Mouse (Mus musculus) brain, embryonic 14.5 days (tissue): ENCODE measurements around the gene Gm3278. TPM values are rescaled to one million over a fixed set of nuclear protein-coding genes. Genes with fewer than 3 reads are reported as not detected.
"Not testable (repeated sequence)": the region's sequence is repeated elsewhere in the genome, so short reads cannot be mapped to it uniquely, and the experiment has no call there.

Experiments
- DNase-seq: peaks from one replicate; pipeline ENCODE4 v3.0.0-alpha.2; 2011; ENCODE audit warnings: low read depth
- polyA plus RNA-seq: library from polyadenylated mRNA; depleted of rRNA; stranded (reverse); fragments of >200 nt; gene quantifications from 2 replicates; pipeline ENCODE4 v1.2.3, GENCODE M21; 2012; rRNA removed

Gm3278 gene
- polyA plus RNA-seq, result 0.23 and 0.49 TPM in 2 replicates

GRCm38 (mm10) chr14:4892116-4892515 lies at the start of gene Gm3278:
TSS of gene Gm3278 (plus strand) at chr14:4892416.
- not testable (repeated sequence) for DNase-seq

DNA sequence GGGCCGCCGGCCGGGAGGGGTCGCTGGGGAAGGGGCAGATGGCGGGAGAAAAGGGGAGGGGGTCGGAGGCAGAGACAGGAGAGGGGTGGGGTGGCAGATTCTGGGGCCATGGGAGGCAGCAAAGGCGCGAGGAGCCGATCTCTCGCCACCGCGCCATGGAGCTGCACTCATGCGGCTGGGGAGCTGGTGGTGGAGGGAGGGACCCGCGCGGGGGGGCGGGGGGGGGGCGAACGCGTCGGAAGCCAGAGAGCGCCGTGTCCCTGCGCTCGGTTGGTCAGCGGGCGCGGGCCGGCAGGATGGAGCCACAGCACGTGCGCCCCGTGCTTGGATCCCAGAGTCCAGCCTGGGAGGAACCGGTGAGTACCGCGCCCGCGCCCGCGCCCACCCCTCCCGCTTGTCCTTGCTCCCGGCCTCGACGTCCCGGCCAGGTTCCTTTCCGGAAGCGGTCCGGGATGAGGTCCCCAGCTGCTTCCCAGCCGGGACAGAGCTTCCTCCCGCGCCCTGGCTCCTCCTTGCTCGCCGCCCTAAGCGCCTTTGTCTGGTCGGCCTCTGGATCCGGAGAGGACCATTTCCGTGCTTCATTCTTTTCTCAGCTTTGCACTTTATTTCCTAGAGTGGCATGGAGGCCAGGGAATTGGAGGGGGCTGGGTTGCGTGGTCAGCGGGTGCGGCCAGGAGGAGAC lies 36.8 kb upstream of the Gm3278 start, which contains the start of gene Gm3264:
TSS of gene Gm3264 (plus strand) at position 278 of the 682 bp plus-strand sequence.
- DNase-seq, result not testable (repeated sequence)

Other genes starting within 250 kb of the Gm3278 start
- gene Gm3239, start 228.2 kb upstream of the Gm3278 start, polyA plus RNA-seq, result 0.48 and 0.90 TPM in 2 replicates
- not detected in 2 replicates for gene Gm7876, start 183.2 kb upstream of the Gm3278 start, polyA plus RNA-seq
- gene Gm3252, start 165.6 kb upstream of the Gm3278 start, polyA plus RNA-seq, result 4.7 and 4.8 TPM in 2 replicates
- gene Gm9602, start 116.1 kb upstream of the Gm3278 start, polyA plus RNA-seq, result not detected in 2 replicates
- gene Gm3269, start 54.3 kb upstream of the Gm3278 start, polyA plus RNA-seq, result not detected in 2 replicates
- 1.2 and 2.3 TPM in 2 replicates for gene Gm3264, start 36.8 kb upstream of the Gm3278 start, polyA plus RNA-seq
- gene Gm8297, start 91.5 kb downstream of the Gm3278 start, polyA plus RNA-seq, result not detected in 2 replicates
- not detected in 2 replicates for gene Gm3298, start 123.5 kb downstream of the Gm3278 start, polyA plus RNA-seq
- not detected in 2 replicates for gene 4930555G01Rik, start 158.2 kb downstream of the Gm3278 start, polyA plus RNA-seq
- 15.0 and 16.6 TPM in 2 replicates for gene Gm8281, start 178.6 kb downstream of the Gm3278 start, polyA plus RNA-seq
- not detected in 2 replicates for gene Gm8279, start 239.1 kb downstream of the Gm3278 start, polyA plus RNA-seq